Mouse (Mus musculus): ENCODE measurements around the gene P3h4. TPM values are rescaled to one million over a fixed set of nuclear protein-coding genes. Genes with fewer than 3 reads are reported as not detected.

P3h4 gene
- total RNA-seq, 4 experiments from 2014 or later, result 28.4 to 63.1 (median 42.6) TPM

Small RNA genes lying within 50 kb of the gene (microRNA-seq; reads per million reads assigned to microRNA genes)
- 0 reads per million in 2 experiments for gene Gm27374

Other genes with a start within 250 kb of the P3h4 start
- gene Krt9, start 221.6 kb downstream of the P3h4 start, total RNA-seq (2022), result under 1 TPM in 1 of 4 experiments, not detected in 3; 0.11 TPM
- gene Krt14, start 207.3 kb downstream of the P3h4 start, total RNA-seq (2022), result under 1 TPM in 2 of 4 experiments, not detected in 2; 0.22 to 0.27 TPM
- gene Krt16, start 165.9 kb downstream of the P3h4 start, total RNA-seq (2022), result not detected
- not detected for gene Krt17, start 153.8 kb downstream of the P3h4 start, total RNA-seq (2022)
- not detected for gene Krt42, start 145.0 kb downstream of the P3h4 start, total RNA-seq (2022)
- gene Eif1, start 95.0 kb downstream of the P3h4 start, total RNA-seq (2022), result 1,000 to 10,000 TPM in 3 of 4 experiments, 100 to 1,000 TPM in 1; 987 to 1,365 (median 1,077) TPM
- gene Gast, start 80.4 kb downstream of the P3h4 start, total RNA-seq (2022), result not detected
- gene Hap1, start 58.7 kb downstream of the P3h4 start, total RNA-seq (2022), result 100 to 1,000 TPM in 2 of 4 experiments, 10 to 100 TPM in 2; 50.2 to 117 (median 83.7) TPM
- 100 to 1,000 TPM in 1 of 4 experiments, 10 to 100 TPM in 3; 57.5 to 101 (median 82.0) TPM for gene Jup, start 17.1 kb downstream of the P3h4 start, total RNA-seq (2022)
- gene Fkbp10, start 861 bp upstream of the P3h4 start, total RNA-seq (2022), result 10 to 100 TPM; 15.4 to 57.8 (median 31.3) TPM
- gene Nt5c3b, start 27.0 kb upstream of the P3h4 start, total RNA-seq (2022), result 10 to 100 TPM; 49.7 to 76.8 (median 68.5) TPM
- 1 to 10 TPM in 3 of 4 experiments, under 1 TPM in 1; 0.99 to 2.3 (median 1.5) TPM for gene Klhl10, start 27.1 kb upstream of the P3h4 start, total RNA-seq (2022)
- gene Klhl11, start 57.9 kb upstream of the P3h4 start, total RNA-seq (2022), result 10 to 100 TPM; 62.9 to 96.4 (median 75.3) TPM
- gene Acly, start 113.2 kb upstream of the P3h4 start, total RNA-seq (2022), result 1,000 to 10,000 TPM; 1,202 to 1,723 (median 1,362) TPM
- 1 to 10 TPM; 4.4 to 6.4 (median 5.4) TPM for gene Ttc25, start 130.8 kb upstream of the P3h4 start, total RNA-seq (2022)
- 10 to 100 TPM; 47.5 to 85.0 (median 71.9) TPM for gene Cnp, start 160.1 kb upstream of the P3h4 start, total RNA-seq (2022)
- gene Nkiras2, start 204.4 kb upstream of the P3h4 start, total RNA-seq (2022), result 10 to 100 TPM; 34.3 to 37.3 (median 36.7) TPM
- 100 to 1,000 TPM; 204 to 279 (median 249) TPM for gene Dnajc7, start 205.3 kb upstream of the P3h4 start, total RNA-seq (2022)